Mouse (Mus musculus) thymus, postnatal 10 days (tissue): Measurements from ENCODE around the gene Safb2.

ENCODE experiments used
- DNase-seq, 2 experiments: peaks; one replicate each; pipeline ENCODE4 v3.0.0; 2021; ENCODE audit warnings: low spot score in 2 of 2

Safb2 gene

GRCm38 (mm10) chr17:56560131-56560530 is 24.3 kb downstream of the Safb2 start:
- no peak for DNase-seq

- no peak for DNase-seq
These were observed 25.0 kb downstream of the Safb2 start for GRCm38 (mm10) chr17:56559386-56559785.

GRCm38 (mm10) chr17:56558448-56558847 is 25.9 kb downstream of the Safb2 start:
- peak; percentile 38 to 73 for DNase-seq

- DNase-seq = no peak
These were observed 30.2 kb downstream of the Safb2 start, which contains the start of gene Gm20219 for GRCm38 (mm10) chr17:56554122-56554551. Gm20219 (minus strand) TSS chr17:56554387.

- DNase-seq = peak; percentile 47 to 81
These were observed 31.5 kb downstream of the Safb2 start for GRCm38 (mm10) chr17:56552781-56553363.

GRCm38 (mm10) chr17:56551841-56552581 is 32.4 kb downstream of the Safb2 start:
- no peak for DNase-seq

- no peak for DNase-seq
These were observed 33.5 kb downstream of the Safb2 start for GRCm38 (mm10) chr17:56550784-56551475.

- no peak for DNase-seq
These were observed 35.7 kb downstream of the Safb2 start for GRCm38 (mm10) chr17:56548605-56549105.

GRCm38 (mm10) chr17:56547846-56548604 is 36.4 kb downstream of the Safb2 start:
- DNase-seq = no peak

GRCm38 (mm10) chr17:56547116-56547845 is 37.1 kb downstream of the Safb2 start:
- DNase-seq = no peak

- no peak for DNase-seq
These were observed 37.8 kb downstream of the Safb2 start for GRCm38 (mm10) chr17:56546576-56546975.

- no peak for DNase-seq
These were observed 38.4 kb downstream of the Safb2 start for GRCm38 (mm10) chr17:56545945-56546344.

- no peak for DNase-seq
These were observed 39.5 kb downstream of the Safb2 start for GRCm38 (mm10) chr17:56544699-56545387.

- DNase-seq = no peak
These were observed 40.6 kb downstream of the Safb2 start for GRCm38 (mm10) chr17:56543684-56544224.

- no peak for DNase-seq
These were observed 41.6 kb downstream of the Safb2 start for GRCm38 (mm10) chr17:56542736-56543135.

GRCm38 (mm10) chr17:56540562-56540975 is 43.8 kb downstream of the Safb2 start:
- no peak for DNase-seq

- no peak for DNase-seq
These were observed 46.5 kb downstream of the Safb2 start for GRCm38 (mm10) chr17:56537912-56538311.

- no peak for DNase-seq
These were observed 47.5 kb downstream of the Safb2 start for GRCm38 (mm10) chr17:56536874-56537273.

- DNase-seq = no peak
These were observed 48.2 kb downstream of the Safb2 start for GRCm38 (mm10) chr17:56536192-56536591.

GRCm38 (mm10) chr17:56524943-56525342 is 59.4 kb downstream of the Safb2 start:
- no peak for DNase-seq
